Mouse (Mus musculus): ENCODE data around the gene Tead1. TPM values are rescaled to one million over a fixed set of nuclear protein-coding genes. Genes with fewer than 3 reads are reported as not detected.
A peak's percentile ranks its signal among the peaks of the same experiment; 100 is the strongest.

The Tead1 gene
- polyA plus RNA-seq, 1 experiment: 25.1 TPM

DNA sequence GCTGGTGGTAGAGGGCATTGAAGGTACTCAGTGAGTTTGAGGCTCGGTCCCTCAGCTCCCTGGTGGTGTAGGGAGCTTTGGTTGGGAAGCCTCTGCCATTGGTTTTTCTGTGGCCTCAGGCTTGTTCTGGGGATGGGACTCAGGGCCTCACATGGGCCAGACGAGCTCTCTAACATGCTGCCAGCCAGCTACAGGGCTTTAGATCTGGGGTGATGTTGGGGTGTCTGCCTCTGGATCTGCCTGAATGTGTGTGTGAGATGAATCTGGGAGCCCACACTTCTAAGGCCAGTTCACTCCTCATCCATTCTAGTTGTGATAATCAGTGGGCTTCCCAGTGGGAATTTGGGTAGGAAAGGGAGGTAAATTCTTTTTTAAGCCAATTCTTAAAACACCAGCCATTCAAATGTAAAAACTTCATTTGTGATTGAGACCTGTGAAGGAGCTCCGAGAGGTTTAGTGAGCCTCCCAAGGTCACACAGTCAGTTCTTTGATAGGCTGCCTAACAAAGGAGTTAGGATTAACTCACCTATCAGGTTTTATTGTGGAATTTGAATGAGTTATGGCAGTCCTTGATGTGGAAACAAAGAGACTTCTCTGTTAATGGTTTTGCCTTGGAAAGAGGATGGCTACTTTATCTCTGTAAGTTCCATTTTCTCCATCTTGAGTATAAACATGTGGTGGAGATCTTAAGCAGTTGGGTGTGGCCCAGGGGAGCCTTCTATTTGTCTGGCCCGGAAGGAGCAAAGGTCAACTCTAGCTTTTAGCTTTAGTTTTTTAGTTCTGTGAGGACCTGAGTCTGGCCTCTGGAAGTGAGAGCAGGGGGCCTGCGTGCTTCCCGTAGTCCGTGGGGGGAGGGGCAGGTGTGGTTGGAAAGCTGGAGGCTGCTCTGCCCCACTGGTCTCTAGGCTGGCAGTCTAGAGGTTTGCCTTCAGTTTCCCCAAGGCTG lies 12.0 kb downstream of the Tead1 start:
- TF ChIP-seq USF1 (IDR thresholded peaks at IDR 0.05; ENCODE audit: low read depth) (no peak), CEBPB (IDR thresholded peaks at IDR 0.05; ENCODE audit: low read depth) (no peak), MYOD1 (IDR thresholded peaks at IDR 0.05; ENCODE audit: control insufficient read depth, insufficient read length, low read depth) (no peak), FOSL1 (IDR thresholded peaks at IDR 0.05; ENCODE audit: insufficient read depth, low read length, poor library complexity, severe bottlenecking) (no peak), MAX (IDR thresholded peaks at IDR 0.05) (no peak), MYOG (IDR thresholded peaks at IDR 0.05; ENCODE audit: control insufficient read depth, extremely low read depth, insufficient read length) (no peak), CTCF (IDR thresholded peaks at IDR 0.05; ENCODE audit: control insufficient read depth, insufficient read depth, insufficient read length) (no peak)
- H3K79me2 ChIP-seq (ENCODE audit: control insufficient read depth, insufficient read depth): peaks cover 100% of the 10 kb centered on the region
- H3K79me3 ChIP-seq (ENCODE audit: low read depth): peaks cover 98% of the 10 kb centered on the region
- no peak overlapping the region for H3K4me3 ChIP-seq (ENCODE audit: insufficient read depth, poor library complexity, severe bottlenecking)
- no peak overlapping the region for H3ac ChIP-seq (ENCODE audit: control insufficient read depth, insufficient read length, low read depth)
- H3K36me3 ChIP-seq (ENCODE audit: control insufficient read depth, insufficient read depth): peaks cover 5% of the 10 kb centered on the region
- H3K27me3 ChIP-seq (ENCODE audit: control insufficient read depth, insufficient read depth, insufficient read length): no peaks in the 10 kb centered on the region

DNA sequence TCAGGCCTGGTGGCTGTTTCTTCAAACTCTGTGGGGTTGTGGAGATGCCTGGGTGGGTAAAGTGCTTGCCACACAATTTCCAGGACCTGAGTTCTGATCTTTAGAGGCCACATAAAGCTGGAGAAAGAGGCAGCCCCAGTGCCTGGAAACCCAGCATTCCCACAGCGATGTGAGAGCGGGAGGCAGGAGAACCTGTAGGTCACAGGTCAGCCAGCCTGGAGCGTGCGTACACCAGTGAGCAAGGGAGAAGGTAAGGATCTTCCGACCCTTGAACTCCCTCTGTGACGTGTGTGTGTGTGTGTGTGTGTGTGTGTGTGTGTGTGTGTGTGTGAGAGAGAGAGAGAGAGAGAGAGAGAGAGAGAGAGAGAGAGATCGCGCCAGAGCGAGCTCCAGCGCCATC lies 14.4 kb downstream of the Tead1 start:
- Histone ChIP-seq H3K36me3 (ENCODE audit: control insufficient read depth, insufficient read depth) (peaks cover 5% of the 10 kb centered on the region), H3ac (ENCODE audit: control insufficient read depth, insufficient read length, low read depth) (no peak overlapping the region), H3K79me3 (ENCODE audit: low read depth) (peaks cover 85% of the 10 kb centered on the region), H3K79me2 (ENCODE audit: control insufficient read depth, insufficient read depth) (peaks cover 95% of the 10 kb centered on the region), H3K4me3 (ENCODE audit: insufficient read depth, poor library complexity, severe bottlenecking) (no peak overlapping the region), H3K27me3 (ENCODE audit: control insufficient read depth, insufficient read depth, insufficient read length) (no peaks in the 10 kb centered on the region)
- no peak for TF ChIP-seq MYOD1 (IDR thresholded peaks at IDR 0.05; ENCODE audit: control insufficient read depth, insufficient read length, low read depth)

DNA sequence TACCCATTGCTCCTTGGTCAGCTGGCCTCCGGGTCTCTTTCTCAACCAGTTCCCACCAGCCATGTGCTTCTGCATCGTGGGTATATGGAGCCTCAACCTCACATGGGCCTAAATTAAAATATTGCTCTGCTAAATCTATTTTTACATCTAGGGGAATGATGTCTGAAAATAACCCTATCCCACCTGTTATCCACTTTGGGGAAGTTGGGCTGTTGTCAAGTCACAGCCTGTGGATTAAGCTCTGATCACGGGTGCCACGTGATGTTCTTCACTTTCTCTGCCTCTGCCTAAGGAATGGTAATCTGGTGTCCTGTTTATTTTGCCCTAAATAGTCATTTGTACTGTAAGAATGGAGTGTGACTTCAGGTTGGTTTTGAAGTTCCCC lies 17.7 kb downstream of the Tead1 start:
- Histone ChIP-seq H3K27me3 (ENCODE audit: control insufficient read depth, insufficient read depth, insufficient read length) (no peaks in the 10 kb centered on the region), H3K36me3 (ENCODE audit: control insufficient read depth, insufficient read depth) (peaks cover 3% of the 10 kb centered on the region), H3K4me3 (ENCODE audit: insufficient read depth, poor library complexity, severe bottlenecking) (no peak overlapping the region), H3K79me3 (ENCODE audit: low read depth) (peaks cover 84% of the 10 kb centered on the region), H3ac (ENCODE audit: control insufficient read depth, insufficient read length, low read depth) (peak overlapping the region; percentile 20), H3K79me2 (ENCODE audit: control insufficient read depth, insufficient read depth) (peaks cover 95% of the 10 kb centered on the region)
- TF ChIP-seq MYOD1 (IDR thresholded peaks at IDR 0.05; ENCODE audit: control insufficient read depth, insufficient read length, low read depth): peak; percentile 55
- peak; percentile 67 for TF ChIP-seq MAX (IDR thresholded peaks at IDR 0.05)
- no peak for TF ChIP-seq MYOG (IDR thresholded peaks at IDR 0.05; ENCODE audit: control insufficient read depth, extremely low read depth, insufficient read length)
- peak; percentile 97 for TF ChIP-seq USF1 (IDR thresholded peaks at IDR 0.05; ENCODE audit: low read depth)

DNA sequence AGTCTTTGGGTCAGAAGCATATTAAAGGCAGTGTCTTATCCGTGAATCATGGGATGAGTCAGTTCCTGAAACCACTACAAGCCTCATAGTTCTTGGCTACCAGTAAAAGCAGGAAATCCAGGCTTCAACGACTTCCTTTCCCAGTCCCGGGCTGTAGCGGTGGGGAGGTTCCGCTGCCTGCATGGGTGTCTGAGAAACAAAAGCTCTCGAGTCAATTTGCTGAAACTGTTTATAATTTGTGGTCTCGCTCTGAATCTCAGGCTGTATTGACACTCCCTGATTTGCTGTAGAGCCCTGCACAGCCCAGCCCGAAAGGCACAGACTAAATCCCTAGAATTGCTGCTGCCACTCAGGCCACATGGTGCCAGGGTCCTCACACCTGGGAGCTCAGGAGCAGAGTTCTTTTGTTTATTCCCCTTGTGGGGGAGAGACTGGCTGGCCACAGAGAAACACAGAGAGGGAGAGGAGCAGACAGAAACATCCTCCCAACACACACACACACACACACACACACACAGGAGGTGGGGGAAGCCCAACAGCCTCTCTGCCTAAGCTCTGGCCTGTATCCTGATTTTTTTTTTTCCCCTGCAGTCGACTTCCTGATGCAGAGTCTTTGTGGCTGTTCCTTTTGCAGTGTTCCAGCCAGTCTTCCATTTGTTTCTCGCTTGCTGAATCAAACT lies 18.2 kb downstream of the Tead1 start:
- no peak overlapping the region for H3K4me3 ChIP-seq (ENCODE audit: insufficient read depth, poor library complexity, severe bottlenecking)

DNA sequence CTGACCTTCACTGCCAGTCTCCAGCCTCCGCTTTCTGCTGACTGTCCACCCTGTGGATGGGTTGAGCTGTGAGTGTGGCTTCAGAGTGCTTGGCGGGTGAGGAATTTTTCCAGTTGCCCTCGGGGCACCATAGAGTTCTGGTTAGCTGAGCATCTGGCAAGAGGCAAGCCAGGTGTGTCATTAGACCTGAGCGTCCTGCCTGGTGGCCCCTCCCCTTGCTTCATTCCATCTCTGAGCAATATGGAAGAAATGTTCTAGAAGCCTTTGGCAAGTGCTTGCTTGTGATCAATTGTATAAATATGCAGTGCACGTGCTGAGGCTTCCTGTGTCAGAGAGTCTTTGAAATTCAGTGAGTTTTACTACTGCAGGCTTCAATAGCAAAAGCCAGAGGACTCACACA lies 21.0 kb downstream of the Tead1 start:
- peaks cover under 1% of the 10 kb centered on the region for H3K36me3 ChIP-seq (ENCODE audit: control insufficient read depth, insufficient read depth)
- H3ac ChIP-seq (ENCODE audit: control insufficient read depth, insufficient read length, low read depth): no peak overlapping the region
- TF ChIP-seq MAX (IDR thresholded peaks at IDR 0.05) (peak; percentile 65), MYOD1 (IDR thresholded peaks at IDR 0.05; ENCODE audit: control insufficient read depth, insufficient read length, low read depth) (no peak), MYOG (IDR thresholded peaks at IDR 0.05; ENCODE audit: control insufficient read depth, extremely low read depth, insufficient read length) (no peak), CEBPB (IDR thresholded peaks at IDR 0.05; ENCODE audit: low read depth) (no peak), FOSL1 (IDR thresholded peaks at IDR 0.05; ENCODE audit: insufficient read depth, low read length, poor library complexity, severe bottlenecking) (no peak), CTCF (IDR thresholded peaks at IDR 0.05; ENCODE audit: control insufficient read depth, insufficient read depth, insufficient read length) (no peak), USF1 (IDR thresholded peaks at IDR 0.05; ENCODE audit: low read depth) (peak; percentile 67)
- no peaks in the 10 kb centered on the region for H3K27me3 ChIP-seq (ENCODE audit: control insufficient read depth, insufficient read depth, insufficient read length)
- peaks cover 75% of the 10 kb centered on the region for H3K79me3 ChIP-seq (ENCODE audit: low read depth)
- H3K79me2 ChIP-seq (ENCODE audit: control insufficient read depth, insufficient read depth): peaks cover 95% of the 10 kb centered on the region
- H3K4me3 ChIP-seq (ENCODE audit: insufficient read depth, poor library complexity, severe bottlenecking): no peak overlapping the region

More for the DNA sequence above, 18.2 kb downstream of the Tead1 start:
- H3ac ChIP-seq (ENCODE audit: control insufficient read depth, insufficient read length, low read depth): peak overlapping the region; percentile 49
- no peaks in the 10 kb centered on the region for H3K27me3 ChIP-seq (ENCODE audit: control insufficient read depth, insufficient read depth, insufficient read length)
- peaks cover 3% of the 10 kb centered on the region for H3K36me3 ChIP-seq (ENCODE audit: control insufficient read depth, insufficient read depth)
- peaks cover 82% of the 10 kb centered on the region for H3K79me3 ChIP-seq (ENCODE audit: low read depth)
- TF ChIP-seq MYOD1 (IDR thresholded peaks at IDR 0.05; ENCODE audit: control insufficient read depth, insufficient read length, low read depth): no peak
- TF ChIP-seq CTCF (IDR thresholded peaks at IDR 0.05; ENCODE audit: control insufficient read depth, insufficient read depth, insufficient read length): no peak
- TF ChIP-seq MYOG (IDR thresholded peaks at IDR 0.05; ENCODE audit: control insufficient read depth, extremely low read depth, insufficient read length): no peak
- TF ChIP-seq FOSL1 (IDR thresholded peaks at IDR 0.05; ENCODE audit: insufficient read depth, low read length, poor library complexity, severe bottlenecking): peak; percentile 81
- H3K79me2 ChIP-seq (ENCODE audit: control insufficient read depth, insufficient read depth): peaks cover 95% of the 10 kb centered on the region

Data from C2C12 (cell line).